Mouse (Mus musculus): ENCODE data around the gene Psmb11. TPM values are rescaled to one million over a fixed set of nuclear protein-coding genes. Genes with fewer than 3 reads are reported as not detected.

Gene Psmb11
- total RNA-seq, 2 experiments from 2014 or later = not detected

Small RNA genes lying within 50 kb of the gene (microRNA-seq; reads per million reads assigned to microRNA genes)
- gene Mir686 (not detected), gene Mir6948 (not detected)

Other genes with a start within 250 kb of the Psmb11 start
- 1 to 10 TPM; 3.8 to 4.0 TPM for gene Slc7a7, start 203.7 kb upstream of the Psmb11 start, total RNA-seq (2021)
- gene Mrpl52, start 194.5 kb upstream of the Psmb11 start, total RNA-seq (2021) = 100 to 1,000 TPM; 211 to 217 TPM
- 10 to 100 TPM; 42.2 to 54.4 TPM for gene Mmp14, start 189.8 kb upstream of the Psmb11 start, total RNA-seq (2021)
- 100 to 1,000 TPM; 106 to 131 TPM for gene Lrp10, start 157.3 kb upstream of the Psmb11 start, total RNA-seq (2021)
- gene Rem2, start 145.3 kb upstream of the Psmb11 start, total RNA-seq (2021) = under 1 TPM; 0.66 to 0.79 TPM
- 10 to 100 TPM; 43.8 to 51.3 TPM for gene Prmt5, start 103.9 kb upstream of the Psmb11 start, total RNA-seq (2021)
- 10 to 100 TPM; 22.5 to 27.0 TPM for gene Haus4, start 66.8 kb upstream of the Psmb11 start, total RNA-seq (2021)
- gene Ajuba, start 43.9 kb upstream of the Psmb11 start, total RNA-seq (2021) = 10 to 100 TPM; 17.5 to 24.8 TPM
- 1 to 10 TPM; 4.3 to 6.0 TPM for gene 4931414P19Rik, start 15.4 kb upstream of the Psmb11 start, total RNA-seq (2021)
- gene Psmb5, start 3.4 kb upstream of the Psmb11 start, total RNA-seq (2021) = 100 to 1,000 TPM; 347 to 407 TPM
- gene Gm17606, start 19.5 kb downstream of the Psmb11 start, total RNA-seq (2021) = not detected
- gene Cdh24, start 19.9 kb downstream of the Psmb11 start, total RNA-seq (2021) = 1 to 10 TPM in 1 of 2 experiments, under 1 TPM in 1; 0.95 to 1.4 TPM
- 10 to 100 TPM; 40.6 to 42.1 TPM for gene 1700123O20Rik, start 64.8 kb downstream of the Psmb11 start, total RNA-seq (2021)
- 100 to 1,000 TPM; 140 to 178 TPM for gene Acin1, start 65.5 kb downstream of the Psmb11 start, total RNA-seq (2021)
- gene Gm29776, start 77.4 kb downstream of the Psmb11 start, total RNA-seq (2021) = under 1 TPM in 1 of 2 experiments, not detected in 1; 0.23 TPM
- not detected for gene Cebpe, start 90.7 kb downstream of the Psmb11 start, total RNA-seq (2021)
- 10 to 100 TPM; 28.1 to 56.8 TPM for gene Slc7a8, start 160.5 kb downstream of the Psmb11 start, total RNA-seq (2021)
- under 1 TPM; 0.43 to 0.56 TPM for gene Rnf212b, start 192.7 kb downstream of the Psmb11 start, total RNA-seq (2021)
- gene Homez, start 249.5 kb downstream of the Psmb11 start, total RNA-seq (2021) = 10 to 100 TPM; 12.2 to 16.5 TPM